Mouse (Mus musculus): ENCODE measurements around the gene M1ap. TPM values are rescaled to one million over a fixed set of nuclear protein-coding genes. Genes with fewer than 3 reads are reported as not detected.

The M1ap gene
- polyA plus RNA-seq, 1 experiment from 2014 or later: 0.08 TPM

DNA sequence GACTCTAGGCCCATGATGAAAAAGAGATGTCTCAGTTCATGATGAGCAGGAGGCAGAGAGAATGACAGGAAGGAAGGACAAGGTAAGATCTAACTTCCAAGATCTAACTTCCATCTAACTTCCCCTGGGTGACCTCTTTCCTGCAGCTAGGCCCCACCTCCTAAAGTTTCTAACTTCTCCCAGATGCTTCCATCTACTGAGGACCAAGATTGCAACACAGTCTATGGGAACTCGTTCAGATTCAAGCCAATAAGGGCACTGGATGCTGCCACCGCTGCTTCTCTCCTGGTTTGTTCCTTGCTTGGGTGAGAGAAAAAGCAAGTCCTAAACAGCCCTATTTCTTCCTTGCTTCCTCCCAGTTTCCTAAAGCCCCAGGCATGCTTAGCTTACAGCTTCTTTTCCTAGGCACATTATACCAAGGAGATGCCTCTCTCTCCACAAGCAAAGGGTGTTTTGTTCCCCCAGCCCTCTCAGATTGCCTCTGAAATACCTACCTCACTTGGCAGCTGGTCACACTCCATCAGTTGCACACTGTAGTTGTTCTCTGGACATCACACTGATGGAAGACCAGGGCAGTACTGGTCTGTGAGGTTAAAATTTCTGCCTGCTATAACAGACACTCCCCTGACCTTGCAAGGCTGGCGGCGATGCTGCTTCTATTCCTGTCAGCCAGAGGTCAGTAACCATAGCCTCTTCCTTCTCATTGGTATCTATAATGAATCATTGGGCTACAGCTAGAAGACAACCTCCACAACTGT lies 74.3 kb downstream of the M1ap start:
- Histone ChIP-seq H3K27me3 (ENCODE audit: control insufficient read depth, insufficient read depth, low read length) (no peaks in the 10 kb centered on the region), H3K36me3 (ENCODE audit: control insufficient read depth, insufficient read depth, low read length) (no peaks in the 10 kb centered on the region), H3K27ac (replicated peaks) (no peak overlapping the region), H3K4me3 (ENCODE audit: low read depth, low read length) (no peak overlapping the region), H3K9me3 (ENCODE audit: control insufficient read depth, low read length) (no peaks in the 10 kb centered on the region), H3K4me1 (replicated peaks; ENCODE audit: control insufficient read depth, insufficient read depth) (no peaks in the 10 kb centered on the region), H3K4me2 (replicated peaks; ENCODE audit: low read depth) (no peak overlapping the region), H3K9ac (ENCODE audit: low read length) (no peak overlapping the region)
- no peak for DNase-seq (ENCODE audit: low spot score)
- no peak for ATAC-seq (ENCODE audit: low FRiP score, low TSS enrichment)
- TF ChIP-seq EP300 (optimal IDR thresholded peaks at IDR 0.05) (no peak), CTCF (IDR thresholded peaks at IDR 0.05; ENCODE audit: low read depth) (no peak)
- WGBS: 79% methylated on average over 4 of the region's 4 CpGs

DNA sequence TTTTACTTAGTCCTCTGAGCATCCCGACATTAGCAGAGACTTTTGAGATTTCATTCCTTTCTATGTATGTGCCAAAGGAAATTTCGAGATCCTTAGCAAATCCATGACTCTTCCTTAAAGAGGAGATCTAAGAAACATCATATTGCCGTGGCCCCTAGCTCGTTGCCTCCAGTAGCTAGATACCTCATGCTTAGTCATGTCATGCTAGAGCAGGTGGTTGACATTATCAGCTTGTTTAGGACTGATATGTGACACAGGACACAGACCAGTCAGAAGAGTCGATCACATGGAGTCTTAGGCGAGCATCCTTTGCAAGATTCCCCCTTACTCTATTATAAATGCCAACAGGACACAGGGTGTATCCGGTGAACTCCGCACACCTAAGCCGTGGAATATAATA lies 76.3 kb downstream of the M1ap start:
- ATAC-seq (ENCODE audit: low FRiP score, low TSS enrichment) (no peak), DNase-seq (ENCODE audit: low spot score) (no peak)
- Histone ChIP-seq H3K27ac (replicated peaks) (no peak overlapping the region), H3K4me1 (replicated peaks; ENCODE audit: control insufficient read depth, insufficient read depth) (no peaks in the 10 kb centered on the region), H3K9me3 (ENCODE audit: control insufficient read depth, low read length) (no peaks in the 10 kb centered on the region), H3K4me3 (ENCODE audit: low read depth, low read length) (no peak overlapping the region), H3K4me2 (replicated peaks; ENCODE audit: low read depth) (no peak overlapping the region), H3K36me3 (ENCODE audit: control insufficient read depth, insufficient read depth, low read length) (no peaks in the 10 kb centered on the region), H3K27me3 (ENCODE audit: control insufficient read depth, insufficient read depth, low read length) (no peaks in the 10 kb centered on the region), H3K9ac (ENCODE audit: low read length) (no peak overlapping the region)
- TF ChIP-seq EP300 (optimal IDR thresholded peaks at IDR 0.05): no peak
- TF ChIP-seq CTCF (IDR thresholded peaks at IDR 0.05; ENCODE audit: low read depth): no peak
- 84% methylated on average over 9 of the region's 9 CpGs for WGBS

- ATAC-seq (ENCODE audit: low FRiP score, low TSS enrichment): no peak
- TF ChIP-seq CTCF (IDR thresholded peaks at IDR 0.05; ENCODE audit: low read depth): no peak
- no peak for TF ChIP-seq EP300 (optimal IDR thresholded peaks at IDR 0.05)
Observed at GRCm38 (mm10) chr6:83023786-83024185, 77.1 kb downstream of the M1ap start.

GRCm38 (mm10) chr6:83024421-83024820 lies 77.7 kb downstream of the M1ap start:
- H3K27ac ChIP-seq (replicated peaks): no peak overlapping the region
- H3K4me2 ChIP-seq (replicated peaks; ENCODE audit: low read depth): no peak overlapping the region
- no peaks in the 10 kb centered on the region for H3K27me3 ChIP-seq (ENCODE audit: control insufficient read depth, insufficient read depth, low read length)
- H3K4me3 ChIP-seq (ENCODE audit: low read depth, low read length): no peak overlapping the region
- DNase-seq (ENCODE audit: low spot score) (no peak), ATAC-seq (ENCODE audit: low FRiP score, low TSS enrichment) (no peak)
- H3K9ac ChIP-seq (ENCODE audit: low read length): no peak overlapping the region
- no peaks in the 10 kb centered on the region for H3K9me3 ChIP-seq (ENCODE audit: control insufficient read depth, low read length)
- TF ChIP-seq CTCF (IDR thresholded peaks at IDR 0.05; ENCODE audit: low read depth) (no peak), EP300 (optimal IDR thresholded peaks at IDR 0.05) (no peak)
- H3K36me3 ChIP-seq (ENCODE audit: control insufficient read depth, insufficient read depth, low read length): no peaks in the 10 kb centered on the region
- H3K4me1 ChIP-seq (replicated peaks; ENCODE audit: control insufficient read depth, insufficient read depth): no peaks in the 10 kb centered on the region
- WGBS: 54% methylated on average over 4 of the region's 4 CpGs

More at GRCm38 (mm10) chr6:83023786-83024185, 77.1 kb downstream of the M1ap start:
- Histone ChIP-seq H3K36me3 (ENCODE audit: control insufficient read depth, insufficient read depth, low read length) (no peaks in the 10 kb centered on the region), H3K4me3 (ENCODE audit: low read depth, low read length) (no peak overlapping the region), H3K27ac (replicated peaks) (no peak overlapping the region), H3K9me3 (ENCODE audit: control insufficient read depth, low read length) (no peaks in the 10 kb centered on the region), H3K9ac (ENCODE audit: low read length) (no peak overlapping the region), H3K4me2 (replicated peaks; ENCODE audit: low read depth) (no peak overlapping the region), H3K27me3 (ENCODE audit: control insufficient read depth, insufficient read depth, low read length) (no peaks in the 10 kb centered on the region), H3K4me1 (replicated peaks; ENCODE audit: control insufficient read depth, insufficient read depth) (no peaks in the 10 kb centered on the region)
- DNase-seq (ENCODE audit: low spot score): no peak
- WGBS: 73% methylated on average over 2 of the region's 2 CpGs

- H3K4me3 ChIP-seq (ENCODE audit: low read depth, low read length): no peak overlapping the region
- no peak for ATAC-seq (ENCODE audit: low FRiP score, low TSS enrichment)
- H3K9ac ChIP-seq (ENCODE audit: low read length): no peak overlapping the region
- TF ChIP-seq CTCF (IDR thresholded peaks at IDR 0.05; ENCODE audit: low read depth) (no peak), EP300 (optimal IDR thresholded peaks at IDR 0.05) (no peak)
- no peaks in the 10 kb centered on the region for H3K27me3 ChIP-seq (ENCODE audit: control insufficient read depth, insufficient read depth, low read length)
- no peaks in the 10 kb centered on the region for H3K9me3 ChIP-seq (ENCODE audit: control insufficient read depth, low read length)
- no peaks in the 10 kb centered on the region for H3K4me1 ChIP-seq (replicated peaks; ENCODE audit: control insufficient read depth, insufficient read depth)
- DNase-seq (ENCODE audit: low spot score): no peak
- H3K4me2 ChIP-seq (replicated peaks; ENCODE audit: low read depth): no peak overlapping the region
- no peaks in the 10 kb centered on the region for H3K36me3 ChIP-seq (ENCODE audit: control insufficient read depth, insufficient read depth, low read length)
- WGBS: 95% methylated on average over 4 of the region's 4 CpGs
- no peak overlapping the region for H3K27ac ChIP-seq (replicated peaks)
Observed at GRCm38 (mm10) chr6:83025221-83025620, 78.5 kb downstream of the M1ap start.

DNA sequence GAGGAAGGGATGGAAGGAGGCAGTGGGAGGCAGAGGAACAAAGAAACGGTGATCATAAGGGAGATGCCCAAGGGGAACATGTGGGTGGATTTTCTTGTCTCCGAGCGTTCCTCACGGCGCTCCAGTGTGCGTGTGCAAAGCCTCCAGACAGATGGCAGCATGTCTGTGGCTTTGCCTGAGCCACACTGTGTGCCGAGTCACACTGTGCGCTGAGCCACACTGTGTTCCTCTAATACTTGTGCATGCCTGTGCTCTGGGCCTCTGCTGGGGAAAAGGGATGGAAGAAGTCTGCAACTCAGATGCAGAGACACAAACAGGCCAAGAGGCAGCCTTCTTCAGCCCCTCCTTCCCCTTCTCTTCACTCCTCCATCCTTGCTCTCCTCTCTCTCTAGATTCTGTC lies 80.6 kb downstream of the M1ap start:
- H3K36me3 ChIP-seq (ENCODE audit: control insufficient read depth, insufficient read depth, low read length): no peaks in the 10 kb centered on the region
- H3K4me1 ChIP-seq (replicated peaks; ENCODE audit: control insufficient read depth, insufficient read depth): no peaks in the 10 kb centered on the region
- no peak overlapping the region for H3K27ac ChIP-seq (replicated peaks)
- ATAC-seq (ENCODE audit: low FRiP score, low TSS enrichment) (no peak), DNase-seq (ENCODE audit: low spot score) (no peak)
- no peaks in the 10 kb centered on the region for H3K9me3 ChIP-seq (ENCODE audit: control insufficient read depth, low read length)
- H3K9ac ChIP-seq (ENCODE audit: low read length): no peak overlapping the region
- TF ChIP-seq EP300 (optimal IDR thresholded peaks at IDR 0.05) (no peak), CTCF (IDR thresholded peaks at IDR 0.05; ENCODE audit: low read depth) (no peak)
- 71% methylated on average over 8 of the region's 8 CpGs for WGBS
- H3K4me2 ChIP-seq (replicated peaks; ENCODE audit: low read depth): no peak overlapping the region
- H3K27me3 ChIP-seq (ENCODE audit: control insufficient read depth, insufficient read depth, low read length): no peaks in the 10 kb centered on the region
- no peak overlapping the region for H3K4me3 ChIP-seq (ENCODE audit: low read depth, low read length)
